Mouse (Mus musculus) kidney, adult 2 months (tissue): ENCODE measurements around the gene Sept10. TPM values are rescaled to one million over a fixed set of nuclear protein-coding genes. Genes with fewer than 3 reads are reported as not detected.

Experiments used
- DNase-seq: peaks from one replicate; pipeline ENCODE4 v3.0.0; 2021
- H3K27ac ChIP-seq: fragments of 200-500 bp; 2 replicates; pipeline ENCODE4 v1.5.1; 2012; ENCODE audit warnings: low read depth, low read length, control low read depth, inconsistent platforms; ENCODE audit not compliant: insufficient read depth
- H3K27me3 ChIP-seq: fragments of 200-500 bp; replicated peaks from 2 replicates; pipeline ENCODE4 v1.6.1; 2012; ENCODE audit warnings: mild to moderate bottlenecking, moderate library complexity, low read length, inconsistent platforms; ENCODE audit not compliant: control insufficient read depth, insufficient read depth
- H3K36me3 ChIP-seq: fragments of 200-500 bp; 2 replicates; pipeline ENCODE4 v1.6.1; 2012; ENCODE audit warnings: mild to moderate bottlenecking, moderate library complexity, low read length, inconsistent platforms; ENCODE audit not compliant: control insufficient read depth, insufficient read depth
- H3K4me1 ChIP-seq: fragments of 200-500 bp; 2 replicates; pipeline ENCODE4 v1.6.1; 2011; ENCODE audit warnings: low read length; ENCODE audit not compliant: control insufficient read depth, insufficient read depth
- H3K4me3 ChIP-seq: fragments of 200-500 bp; 2 replicates; pipeline ENCODE4 v1.5.1; 2011; ENCODE audit warnings: mild to moderate bottlenecking, low read depth, low read length, control low read depth; ENCODE audit not compliant: insufficient read depth
- CTCF ChIP-seq: fragments of 200-500 bp; conservative IDR thresholded peaks from 2 replicates; pipeline ENCODE4 v1.5.1; 2011; ENCODE audit warnings: low read depth, mild to moderate bottlenecking, control low read depth, low read length, moderate library complexity, mixed read lengths; ENCODE audit not compliant: insufficient read depth, insufficient read length
- POLR2A ChIP-seq: fragments of 200-500 bp; IDR thresholded peaks from one replicate; pipeline ENCODE4 v1.6.1; 2011; ENCODE audit warnings: low read depth, low read length, control low read depth
- WGBS: fragments of 180-500 bp; shearing (Covaris S2); methylation state at CpG from one replicate; pipeline ENCODE4 v1.1.7; 2018; 5-methylcytosine and 5-hydroxymethylcytosine counted together
- polyA plus RNA-seq: library from polyadenylated mRNA; depleted of rRNA; stranded (reverse); fragments of >200 nt; gene quantifications from 2 replicates; pipeline ENCODE4 v1.2.3, GENCODE M21; 2012

The Sept10 gene
- polyA plus RNA-seq, 1 experiment: 9.1 TPM

GRCm38 (mm10) chr10:59131926-59132628 lies 89.6 kb downstream of the Sept10 start:
- no peaks in the 10 kb centered on the region for H3K4me1 ChIP-seq

DNA sequence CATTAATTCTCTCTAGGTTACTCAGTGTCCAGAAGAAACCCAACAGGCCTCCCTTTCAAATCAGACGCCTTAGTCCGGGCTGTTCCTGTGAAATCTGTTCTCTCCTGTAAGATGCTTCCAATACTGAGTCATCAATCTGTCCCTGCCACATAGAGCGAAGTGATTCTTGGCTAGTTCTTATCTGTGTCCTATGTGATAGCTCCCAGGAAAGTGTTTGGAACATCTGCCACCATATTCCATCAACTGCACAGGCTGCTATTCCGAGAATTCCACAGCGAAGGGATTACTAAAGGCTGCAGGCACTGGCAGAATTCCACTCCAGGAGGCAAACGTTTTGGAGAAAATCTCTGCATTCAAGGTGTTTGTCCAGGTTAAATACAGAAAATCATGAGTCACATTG lies 94.0 kb downstream of the Sept10 start:
- Histone ChIP-seq H3K27me3 (no peaks in the 10 kb centered on the region), H3K4me1 (no peaks in the 10 kb centered on the region), H3K27ac (no peak overlapping the region), H3K36me3 (no peaks in the 10 kb centered on the region), H3K4me3 (no peak overlapping the region)
- DNase-seq: no peak
- TF ChIP-seq POLR2A (no peak), CTCF (no peak)
- WGBS: 76% methylated on average over 6 of the region's 6 CpGs

More at GRCm38 (mm10) chr10:59131926-59132628, 89.6 kb downstream of the Sept10 start:
- TF ChIP-seq POLR2A: no peak
- TF ChIP-seq CTCF: no peak
- WGBS: 57% methylated on average over 20 of the region's 20 CpGs
- Histone ChIP-seq H3K36me3 (no peaks in the 10 kb centered on the region), H3K27me3 (no peaks in the 10 kb centered on the region), H3K4me3 (no peak overlapping the region), H3K27ac (no peak overlapping the region)
- no peak for DNase-seq

GRCm38 (mm10) chr10:59125497-59125896 lies 96.2 kb downstream of the Sept10 start:
- Histone ChIP-seq H3K27ac (no peak overlapping the region), H3K4me3 (no peak overlapping the region), H3K4me1 (no peaks in the 10 kb centered on the region), H3K36me3 (no peaks in the 10 kb centered on the region), H3K27me3 (no peaks in the 10 kb centered on the region)
- no peak for DNase-seq
- WGBS: 93% methylated on average over 2 of the region's 2 CpGs
- no peak for TF ChIP-seq POLR2A
- TF ChIP-seq CTCF: no peak

DNA sequence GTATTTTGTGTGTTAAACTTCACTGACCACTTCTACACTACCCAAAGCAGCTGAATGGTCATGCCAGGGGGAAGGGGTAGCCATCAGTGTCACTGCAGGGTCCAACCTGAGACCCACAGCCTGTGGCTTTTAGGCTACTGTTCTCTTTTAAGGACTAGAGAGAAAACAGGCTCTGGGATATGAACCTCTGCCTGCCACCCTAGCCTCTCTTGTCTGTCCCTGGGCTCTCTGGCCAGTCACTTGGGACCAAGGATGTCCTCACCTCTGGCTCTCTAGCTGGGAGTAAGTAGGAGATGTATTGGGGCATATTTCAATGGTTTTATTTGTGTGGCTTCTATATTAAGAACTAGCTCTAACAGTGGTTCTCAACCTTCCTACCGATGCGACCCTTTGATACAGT lies 101.8 kb downstream of the Sept10 start:
- no peaks in the 10 kb centered on the region for H3K27me3 ChIP-seq
- H3K27ac ChIP-seq: no peak overlapping the region
- no peaks in the 10 kb centered on the region for H3K36me3 ChIP-seq
- no peak for DNase-seq
- H3K4me3 ChIP-seq: no peak overlapping the region
- H3K4me1 ChIP-seq: no peaks in the 10 kb centered on the region
- TF ChIP-seq POLR2A: no peak
- TF ChIP-seq CTCF: no peak
- WGBS: 89% methylated on average over 2 of the region's 2 CpGs

GRCm38 (mm10) chr10:59119001-59119400 lies 102.6 kb downstream of the Sept10 start:
- TF ChIP-seq POLR2A (no peak), CTCF (no peak)
- H3K27ac ChIP-seq: no peak overlapping the region
- WGBS: 97% methylated on average over 1 of the region's 1 CpGs
- H3K4me3 ChIP-seq: no peak overlapping the region
- H3K4me1 ChIP-seq: no peaks in the 10 kb centered on the region
- no peaks in the 10 kb centered on the region for H3K36me3 ChIP-seq
- no peak for DNase-seq
- H3K27me3 ChIP-seq: no peaks in the 10 kb centered on the region

- Histone ChIP-seq H3K4me1 (no peaks in the 10 kb centered on the region), H3K27me3 (no peaks in the 10 kb centered on the region), H3K4me3 (no peak overlapping the region), H3K27ac (no peak overlapping the region), H3K36me3 (no peaks in the 10 kb centered on the region)
- DNase-seq: no peak
- WGBS: 80% methylated on average over 5 of the region's 5 CpGs
- no peak for TF ChIP-seq POLR2A
- no peak for TF ChIP-seq CTCF
Observed at GRCm38 (mm10) chr10:59117555-59117954, 104.1 kb downstream of the Sept10 start.

DNA sequence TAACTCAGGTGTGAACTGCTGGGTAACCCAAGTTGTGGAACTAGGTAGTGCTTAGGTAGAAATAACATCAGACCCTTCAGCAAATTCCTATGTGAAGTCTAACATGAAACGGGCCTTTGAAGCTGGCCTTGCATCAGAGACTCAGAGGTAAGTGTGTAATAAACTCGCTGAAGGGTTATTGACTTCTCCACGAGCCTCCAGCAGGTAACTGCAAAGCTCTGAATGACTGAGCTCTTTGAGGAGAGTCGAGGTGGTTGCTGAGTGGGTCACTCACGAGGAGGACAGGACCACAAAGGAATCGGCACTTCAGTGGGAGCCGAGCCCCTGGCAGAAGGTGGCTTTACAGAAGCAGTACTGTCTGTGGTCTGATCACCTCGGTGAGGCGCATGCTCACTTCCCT lies 105.3 kb downstream of the Sept10 start:
- no peaks in the 10 kb centered on the region for H3K36me3 ChIP-seq
- no peak for DNase-seq
- H3K4me1 ChIP-seq: no peaks in the 10 kb centered on the region
- no peaks in the 10 kb centered on the region for H3K27me3 ChIP-seq
- no peak for TF ChIP-seq CTCF
- TF ChIP-seq POLR2A: no peak
- 71% methylated on average over 9 of the region's 9 CpGs for WGBS
- no peak overlapping the region for H3K4me3 ChIP-seq
- H3K27ac ChIP-seq: no peak overlapping the region
